Mouse (Mus musculus): ENCODE data around the gene Smyd3.

GRCm38 (mm10) chr1:179384296-179384695 is 133.5 kb downstream of the Smyd3 start:
- TF ChIP-seq CTCF (IDR thresholded peaks at IDR 0.05; ENCODE audit: low read depth, low read length) (no peak), POLR2AphosphoS5 (IDR thresholded peaks at IDR 0.05; ENCODE audit: insufficient replicate concordance, low read depth, low read length) (no peak), TAL1 (conservative IDR thresholded peaks at IDR 0.05; ENCODE audit: low read depth, low read length) (no peak), GATA1 (IDR thresholded peaks at IDR 0.05; ENCODE audit: borderline replicate concordance, low read length) (no peak), GATA2 (IDR thresholded peaks at IDR 0.05; ENCODE audit: borderline replicate concordance, low read depth, low read length) (no peak)

Measured in G1E (cell line).